Mouse (Mus musculus) liver, embryonic 14.5 days (tissue): ENCODE results near the gene Tmem269. TPM values are rescaled to one million over a fixed set of nuclear protein-coding genes. Genes with fewer than 3 reads are reported as not detected.

Source experiments
- ATAC-seq: fragments of 200-750 bp; cut with Nextera tagmentation; 2 replicates; pipeline ENCODE4 v1.8.0; 2017; ENCODE audit warnings: moderate number of reproducible peaks, mild to moderate bottlenecking, moderate library complexity; ENCODE audit not compliant: insufficient read depth
- DNase-seq, 3 experiments: peaks; one replicate each; pipeline ENCODE4 v3.0.0-alpha.2; 2012 to 2013; ENCODE audit warnings: low read depth in 3 of 3, low spot score in 3 of 3
- H3K27ac ChIP-seq: fragments of 300-500 bp; sonication (generic); 2 replicates; pipeline ENCODE4 v1.5.1; 2014; ENCODE audit warnings: moderate library complexity, mild to moderate bottlenecking, control low read depth, inconsistent platforms
- H3K27me3 ChIP-seq: fragments of 300-500 bp; sonication (generic); 2 replicates; pipeline ENCODE4 v1.6.1; 2014; ENCODE audit warnings: mild to moderate bottlenecking, low read length, moderate library complexity; ENCODE audit not compliant: control insufficient read depth, insufficient read depth
- H3K36me3 ChIP-seq: fragments of 300-500 bp; sonication (generic); replicated peaks from 2 replicates; pipeline ENCODE4 v1.6.1; 2014; ENCODE audit warnings: low read depth; ENCODE audit not compliant: control insufficient read depth, insufficient read depth
- H3K4me1 ChIP-seq, 2 experiments: fragments of 200-500 bp in 1 of 2; fragments of 300-500 bp in 1 of 2; sonication (generic) in 1 of 2; replicated peaks; 2 replicates each; pipeline ENCODE4 v1.6.1; 2012 to 2014; ENCODE audit warnings: antibody characterized with exemption in 1 of 2, inconsistent platforms in 1 of 2, low read length in 1 of 2; ENCODE audit not compliant: control insufficient read depth in 2 of 2, insufficient read depth in 2 of 2
- H3K4me2 ChIP-seq: fragments of 300-500 bp; sonication (generic); 2 replicates; pipeline ENCODE4 v1.6.1; 2014; ENCODE audit warnings: low read depth, mild to moderate bottlenecking, control low read depth, moderate library complexity
- H3K4me3 ChIP-seq, 2 experiments: fragments of 200-500 bp in 1 of 2; fragments of 300-500 bp in 1 of 2; sonication (generic) in 1 of 2; 2 replicates each; pipeline ENCODE4 v1.5.1; 2012 to 2014; ENCODE audit warnings: low read depth in 2 of 2, low read length in 2 of 2, mild to moderate bottlenecking in 2 of 2, control low read depth in 1 of 2, inconsistent platforms in 1 of 2, moderate library complexity in 1 of 2; ENCODE audit not compliant: insufficient read depth in 1 of 2
- H3K9ac ChIP-seq: fragments of 300-500 bp; sonication (generic); replicated peaks from 2 replicates; pipeline ENCODE4 v1.6.1; 2014; ENCODE audit warnings: mild to moderate bottlenecking, control low read depth, moderate library complexity
- H3K9me3 ChIP-seq: fragments of 300-500 bp; sonication (generic); 2 replicates; pipeline ENCODE4 v1.6.1; 2016; ENCODE audit warnings: low read length, mixed read lengths; ENCODE audit not compliant: control insufficient read depth
- CTCF ChIP-seq: IDR thresholded peaks from 2 replicates; pipeline ENCODE4 v1.5.1; 2016; ENCODE audit warnings: antibody characterized with exemption, low read depth, control low read depth
- EP300 ChIP-seq: IDR thresholded peaks from 2 replicates; pipeline ENCODE4 v1.6.1; 2016; ENCODE audit warnings: antibody characterized with exemption, low read depth
- WGBS: fragments of 180-500 bp; shearing (Covaris S2); extraction: QIAGEN DNeasy Blood & Tissue Kit; methylation state at CpG from one replicate; pipeline ENCODE4 v1.1.7; 2014; ENCODE audit not compliant: insufficient replicate concordance; 5-methylcytosine and 5-hydroxymethylcytosine counted together
- polyA plus RNA-seq, 2 experiments: library from polyadenylated mRNA; depleted of rRNA in 1 of 2; stranded (reverse) in 1 of 2; unstranded in 1 of 2; fragments of >200 nt; fragmentation: Nextera tagmentation in 1 of 2; extraction: Ambion mirVana in 1 of 2; gene quantifications; 2 replicates each; pipeline versions ENCODE4 v1.2.1 to v1.2.3; 2012 to 2014

Tmem269 gene
- polyA plus RNA-seq, 2 experiments, result not detected

DNA sequence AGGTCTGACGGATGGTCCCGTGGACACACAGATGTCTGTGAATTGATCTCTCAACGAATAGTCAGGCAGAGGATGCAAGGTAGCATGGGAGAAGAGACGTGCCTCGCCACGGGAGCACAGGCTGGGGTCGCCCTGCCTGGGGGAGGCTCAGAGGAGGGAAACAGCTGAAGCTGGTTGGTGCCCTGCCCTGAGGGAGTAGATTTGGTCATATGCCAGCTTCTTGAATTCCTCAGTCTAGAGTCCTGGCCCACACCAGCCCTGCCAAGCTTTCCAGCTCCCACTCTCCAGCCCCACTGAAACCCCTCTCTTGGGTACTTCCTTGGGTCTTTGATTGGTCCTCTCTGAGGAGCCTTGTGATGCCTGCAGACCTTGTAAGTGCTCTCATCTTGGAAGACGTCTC is 1.4 kb downstream of the Tmem269 start:
- no peak for TF ChIP-seq EP300
- TF ChIP-seq CTCF, result no peak
- WGBS, result 57% methylated on average over 8 of the region's 8 CpGs

DNA sequence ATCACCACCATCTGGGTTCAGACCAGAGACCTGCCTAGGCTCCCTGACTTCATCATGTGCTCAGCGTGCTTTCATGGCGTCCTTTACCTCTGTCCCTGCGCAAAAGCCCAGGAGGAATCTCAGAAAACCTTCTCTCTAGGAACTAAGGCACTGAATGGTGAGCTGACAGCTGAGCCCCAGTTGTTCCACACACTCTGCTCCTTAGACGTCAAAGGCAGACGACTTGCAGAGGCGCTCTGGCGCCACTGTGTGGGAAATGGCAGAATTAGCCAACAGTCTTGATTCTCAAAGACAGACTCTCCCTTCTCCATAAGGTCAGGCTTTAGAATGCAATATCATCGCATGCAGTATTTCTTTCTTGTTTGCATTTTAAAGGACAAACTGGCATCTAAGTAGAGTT is 13.3 kb downstream of the Tmem269 start:
- Histone ChIP-seq H3K9me3 (no peaks in the 10 kb centered on the region), H3K4me1 (peaks cover 0 to 2% of the 10 kb centered on the region in 2 experiments; a peak in 1 of 4 replicates), H3K4me3 (no peak overlapping the region), H3K9ac (no peak overlapping the region), H3K4me2 (no peak overlapping the region), H3K36me3 (peaks cover 9% of the 10 kb centered on the region), H3K27me3 (no peaks in the 10 kb centered on the region), H3K27ac (no peak overlapping the region)
- DNase-seq, result peak; percentile 49 to 62 (median 62)
- 15% methylated on average over 8 of the region's 8 CpGs for WGBS
- peak; percentile 65 for ATAC-seq
- TF ChIP-seq CTCF, result peak; percentile 98
- no peak for TF ChIP-seq EP300

More for the DNA sequence above, 1.4 kb downstream of the Tmem269 start:
- Histone ChIP-seq H3K36me3 (no peaks in the 10 kb centered on the region), H3K9ac (no peak overlapping the region), H3K9me3 (no peaks in the 10 kb centered on the region), H3K4me1 (no peaks in the 10 kb centered on the region), H3K4me3 (no peak overlapping the region), H3K27me3 (no peaks in the 10 kb centered on the region), H3K4me2 (no peak overlapping the region), H3K27ac (no peak overlapping the region)
- ATAC-seq, result no peak
- DNase-seq, result no peak

DNA sequence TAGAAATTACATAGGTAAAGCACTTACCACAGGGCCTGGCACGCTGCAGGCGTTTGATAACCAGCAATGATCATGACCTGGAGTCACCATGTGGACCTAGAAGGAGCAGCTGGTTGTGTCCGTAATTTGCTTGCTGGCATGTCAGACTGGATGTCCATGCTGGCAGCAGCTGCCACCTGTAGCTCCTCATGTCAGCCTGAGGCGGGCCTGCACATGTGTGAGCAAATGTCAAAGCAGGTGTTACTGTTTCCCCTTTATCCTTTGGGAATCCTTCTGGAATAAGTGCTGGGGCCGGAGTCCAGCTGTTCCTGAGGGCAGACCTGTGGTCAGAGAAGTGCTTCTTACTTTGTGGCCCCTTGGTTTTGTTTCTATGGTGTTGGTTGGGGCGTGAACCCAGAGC is 19.9 kb downstream of the Tmem269 start:
- Histone ChIP-seq H3K4me1 (peaks cover 29 to 37% of the 10 kb centered on the region in 2 experiments), H3K9ac (peak overlapping the region; percentile 34; the same call in 1 of the 2 replicates), H3K4me2 (peak overlapping the region; percentile 21), H3K27ac (peak overlapping the region; percentile 18; the same call in 1 of the 2 replicates), H3K4me3 (no peak overlapping the region), H3K36me3 (peaks cover 9% of the 10 kb centered on the region), H3K9me3 (no peaks in the 10 kb centered on the region), H3K27me3 (no peaks in the 10 kb centered on the region)
- TF ChIP-seq CTCF (no peak), EP300 (no peak)
- ATAC-seq, result no peak
- 65% methylated on average over 6 of the region's 6 CpGs for WGBS
- no peak for DNase-seq

DNA sequence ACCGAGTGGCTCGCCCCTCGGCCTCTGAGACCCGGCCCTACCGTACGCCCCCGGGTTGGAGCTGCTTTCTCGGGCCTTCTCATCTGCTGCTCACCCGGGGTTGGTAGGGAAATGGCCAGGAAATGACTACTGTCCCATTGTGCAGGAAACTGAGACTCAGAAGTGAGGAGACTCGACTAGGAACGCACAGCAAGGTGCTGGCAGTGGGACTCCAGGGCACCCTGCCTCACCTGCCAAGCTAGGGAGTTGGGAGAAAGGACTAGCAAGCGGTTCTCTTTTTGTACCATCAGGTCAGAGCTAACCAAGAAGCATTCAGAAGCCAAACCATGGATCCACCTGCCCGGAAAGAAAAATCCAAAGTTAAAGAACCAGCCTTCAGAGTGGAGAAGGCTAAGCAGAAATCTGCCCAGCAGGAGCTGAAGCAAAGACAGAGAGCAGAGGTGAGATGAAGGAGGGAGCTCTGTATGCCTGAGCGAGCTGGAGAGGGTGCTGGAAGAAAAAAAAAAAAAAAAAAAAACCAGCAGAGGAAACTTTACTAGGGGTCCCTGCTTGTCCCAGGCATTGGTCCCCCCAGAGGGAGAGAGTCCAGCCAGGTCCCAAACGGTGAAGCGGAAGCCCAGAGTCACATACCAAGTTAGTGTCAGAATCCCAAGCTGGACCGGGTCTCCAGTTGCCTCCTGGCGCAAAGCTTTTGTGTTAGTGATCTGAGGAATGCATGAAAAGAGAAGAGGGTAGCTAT is 22.3 kb downstream of the Tmem269 start:
- TF ChIP-seq CTCF (no peak), EP300 (no peak)
- H3K4me3 ChIP-seq, result peak overlapping the region; percentile 79 to 100
- 15% methylated on average over 18 of the region's 18 CpGs for WGBS
- peak overlapping the region; percentile 77 for H3K27ac ChIP-seq
- peak overlapping the region; percentile 93 for H3K4me2 ChIP-seq
- peak overlapping the region; percentile 98 for H3K9ac ChIP-seq
- no peaks in the 10 kb centered on the region for H3K27me3 ChIP-seq
- peaks cover under 1% of the 10 kb centered on the region for H3K36me3 ChIP-seq
- ATAC-seq (peak; percentile 58), DNase-seq (no peak)
- H3K9me3 ChIP-seq, result no peaks in the 10 kb centered on the region
- peaks cover 42 to 59% of the 10 kb centered on the region in 2 experiments for H3K4me1 ChIP-seq

DNA sequence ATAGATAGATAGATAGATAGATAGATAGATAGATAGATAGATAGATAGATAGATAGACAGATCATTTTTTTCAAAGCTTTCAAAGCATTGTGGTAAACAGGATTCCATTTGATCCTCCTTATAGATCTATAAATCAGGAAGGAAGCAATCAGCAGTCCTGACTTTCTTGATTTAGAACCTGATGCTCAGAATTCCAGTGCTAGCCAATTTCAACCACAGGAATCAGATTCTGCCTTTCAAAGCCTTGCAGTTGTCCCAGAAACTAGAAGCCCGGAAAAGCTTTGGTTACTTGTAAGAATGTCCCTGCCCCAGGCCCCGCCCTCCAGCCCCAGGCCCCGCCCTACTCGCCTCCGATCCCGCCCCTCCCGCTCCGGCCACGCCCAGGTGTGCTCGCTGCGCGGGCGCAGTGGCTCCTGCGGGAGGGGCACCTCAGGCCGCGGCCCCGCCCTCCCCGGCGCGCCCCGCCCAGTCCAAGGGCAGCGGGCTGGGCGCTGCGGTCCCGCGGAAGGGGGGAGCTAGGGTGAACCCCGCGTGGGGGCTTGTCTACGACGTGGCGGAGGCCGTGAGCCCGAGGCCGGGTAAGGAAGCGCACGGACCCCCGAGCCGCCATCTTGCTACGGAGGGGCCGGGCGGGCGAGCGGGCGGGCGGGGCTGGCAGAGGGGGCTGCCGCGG is 23.0 kb downstream of the Tmem269 start, which contains the start of gene Svbp:
Gene Svbp, plus strand, starts transcription at position 398 of the 673 bp plus-strand sequence.
- H3K27me3 ChIP-seq, result no peaks in the 10 kb centered on the region
- peaks cover 42 to 62% of the 10 kb centered on the region in 2 experiments for H3K4me1 ChIP-seq
- DNase-seq, result peak; percentile 74 to 82 (median 82)
- peak within 1 kb of the TSS; percentile 98 for H3K9ac ChIP-seq
- peak; percentile 84 for ATAC-seq
- peak within 1 kb of the TSS; percentile 79 to 100 for H3K4me3 ChIP-seq
- H3K9me3 ChIP-seq, result no peaks in the 10 kb centered on the region
- peak within 1 kb of the TSS; percentile 93 for H3K4me2 ChIP-seq
- WGBS, result under 1% methylated on average over 46 of the region's 47 CpGs
- H3K36me3 ChIP-seq, result no peaks in the 10 kb centered on the region; the same call in 1 of the 2 replicates
- TF ChIP-seq CTCF, result no peak
- no peak for TF ChIP-seq EP300
- H3K27ac ChIP-seq, result peak within 1 kb of the TSS; percentile 77
